Mouse (Mus musculus) liver, adult 2 months (tissue): ENCODE measurements around the gene Tead3.

ENCODE experiments used
- CTCF ChIP-seq: fragments of 200-500 bp; IDR thresholded peaks from 2 replicates; pipeline ENCODE4 v1.5.1; 2011; ENCODE audit warnings: low read depth, low read length, control low read depth
- POLR2A ChIP-seq: fragments of 200-500 bp; IDR thresholded peaks from 2 replicates; pipeline ENCODE4 v1.6.1; 2011; ENCODE audit warnings: low read length, control low read depth; ENCODE audit not compliant: insufficient read depth; ENCODE audit errors: extremely low read depth

GRCm38 (mm10) chr17:28325751-28326150 is 24.9 kb downstream of the Tead3 start:
- TF ChIP-seq CTCF (no peak), POLR2A (no peak)
